Mouse (Mus musculus) intestine, embryonic 16.5 days (tissue): Measurements from ENCODE around the gene Dtx4. TPM values are rescaled to one million over a fixed set of nuclear protein-coding genes. Genes with fewer than 3 reads are reported as not detected.

Experiments
- ATAC-seq: fragments of 200-750 bp; cut with Nextera tagmentation; 2 replicates; pipeline ENCODE4 v1.8.0; 2017; ENCODE audit warnings: moderate TSS enrichment, moderate library complexity
- H3K27ac ChIP-seq: fragments of 300-500 bp; sonication (generic); 2 replicates; pipeline ENCODE4 v1.5.1; 2014; ENCODE audit warnings: mild to moderate bottlenecking, low read length
- H3K27me3 ChIP-seq: fragments of 300-500 bp; sonication (generic); replicated peaks from 2 replicates; pipeline ENCODE4 v1.6.1; 2014; ENCODE audit warnings: low read length, control low read depth, mixed read lengths; ENCODE audit not compliant: control insufficient read depth, insufficient read depth
- H3K36me3 ChIP-seq: fragments of 300-500 bp; sonication (generic); 2 replicates; pipeline ENCODE4 v1.6.1; 2014; ENCODE audit warnings: low read length, control low read depth; ENCODE audit not compliant: control insufficient read depth, insufficient read depth
- H3K4me1 ChIP-seq: fragments of 300-500 bp; sonication (generic); 2 replicates; pipeline ENCODE4 v1.6.1; 2014; ENCODE audit warnings: low read length, control low read depth, mixed read lengths; ENCODE audit not compliant: control insufficient read depth, insufficient read depth
- H3K4me2 ChIP-seq: fragments of 300-500 bp; sonication (generic); 2 replicates; pipeline ENCODE4 v1.6.1; 2014; ENCODE audit warnings: low read depth, low read length, control low read depth
- H3K4me3 ChIP-seq: fragments of 300-500 bp; sonication (generic); 2 replicates; pipeline ENCODE4 v1.5.1; 2014; ENCODE audit warnings: mild to moderate bottlenecking, low read length
- H3K9ac ChIP-seq: fragments of 300-500 bp; sonication (generic); 2 replicates; pipeline ENCODE4 v1.6.1; 2014; ENCODE audit warnings: low read depth, low read length
- H3K9me3 ChIP-seq: fragments of 300-500 bp; sonication (generic); 2 replicates; pipeline ENCODE4 v1.6.1; 2016; ENCODE audit warnings: low read length, control low read depth; ENCODE audit not compliant: control insufficient read depth
- WGBS: fragments of 180-500 bp; shearing (Covaris S2); extraction: QIAGEN DNeasy Blood & Tissue Kit; methylation state at CpG from one replicate; pipeline ENCODE4 v1.1.7; 2014; 5-methylcytosine and 5-hydroxymethylcytosine counted together
- polyA plus RNA-seq: library from polyadenylated mRNA; unstranded; fragments of >200 nt; fragmentation: Nextera tagmentation; extraction: Ambion mirVana; gene quantifications from 2 replicates; pipeline ENCODE4 v1.2.1, GENCODE M21; 2015

Dtx4 gene
- polyA plus RNA-seq, 1 experiment from 2014 or later: 9.9 TPM

DNA sequence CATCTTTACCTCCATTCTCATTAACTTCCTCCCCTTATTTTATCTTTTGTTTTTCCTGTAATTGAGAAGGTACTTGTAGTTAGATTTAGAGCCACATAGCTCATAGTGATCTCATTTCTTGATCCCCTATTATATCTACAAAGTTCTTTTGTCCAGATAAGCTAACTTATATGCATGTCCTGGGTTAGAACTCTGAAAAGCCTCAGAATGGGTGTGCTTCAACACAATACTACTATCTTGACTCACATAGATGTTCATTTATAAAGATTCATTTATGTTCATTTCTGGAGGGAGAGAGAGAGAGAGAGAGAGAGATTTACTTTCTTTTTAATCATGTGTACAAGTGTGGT is 17.3 kb upstream of the Dtx4 start:
- no peaks in the 10 kb centered on the region for H3K27me3 ChIP-seq
- no peaks in the 10 kb centered on the region for H3K9me3 ChIP-seq
- H3K27ac ChIP-seq: no peak overlapping the region
- H3K4me1 ChIP-seq: no peaks in the 10 kb centered on the region
- H3K9ac ChIP-seq: no peak overlapping the region
- 0 out of 2 replicates have a peak overlapping the region, but pooled peaks have one; percentile 65 for H3K4me2 ChIP-seq
- peak overlapping the region; percentile 43; the same call in 1 of the 2 replicates for H3K4me3 ChIP-seq
- no peaks in the 10 kb centered on the region for H3K36me3 ChIP-seq
- ATAC-seq: no peak

DNA sequence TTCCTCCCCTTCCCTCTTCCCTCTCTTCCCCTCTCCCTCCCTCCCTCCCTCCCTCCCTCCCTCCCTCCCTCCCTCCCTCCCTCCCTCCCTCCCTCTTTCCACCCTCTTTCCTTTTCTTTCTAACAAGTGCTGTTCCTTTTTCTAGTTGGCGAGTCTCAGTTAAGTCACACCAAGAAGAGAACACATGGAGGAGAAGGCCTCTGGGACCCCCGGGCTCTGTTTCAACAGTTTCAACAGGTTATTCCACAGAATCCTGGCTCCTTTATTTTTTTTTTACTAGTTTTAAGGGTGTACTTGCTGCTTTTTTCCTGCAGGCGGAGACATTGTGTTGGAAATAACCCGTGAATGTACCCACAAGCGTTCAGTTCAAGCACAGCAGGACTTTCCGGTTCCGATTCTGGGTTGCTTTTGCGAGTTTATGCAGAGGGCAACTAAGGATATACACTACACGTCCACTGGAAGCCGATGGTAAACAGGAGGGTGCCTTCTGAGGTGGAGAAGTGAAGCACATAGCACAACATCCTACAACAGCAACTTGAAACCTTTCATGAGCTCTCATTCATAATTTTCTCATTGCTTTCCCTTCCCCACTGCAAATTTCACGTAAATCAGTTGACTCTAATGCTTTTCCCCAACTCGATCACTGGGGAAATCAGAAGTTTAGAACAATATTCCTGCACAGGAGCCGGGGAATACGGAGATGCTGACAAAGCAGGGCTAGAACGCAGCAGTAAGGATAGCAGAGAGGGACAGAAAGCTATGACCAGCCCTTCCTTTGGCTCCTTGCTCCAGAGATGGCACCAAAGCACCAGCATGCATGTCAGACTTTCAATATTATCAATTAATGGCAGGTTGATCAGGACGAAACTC is 16.7 kb upstream of the Dtx4 start:
- Histone ChIP-seq H3K36me3 (no peaks in the 10 kb centered on the region), H3K9ac (peak overlapping the region; percentile 52), H3K27ac (no peak overlapping the region), H3K9me3 (no peaks in the 10 kb centered on the region), H3K27me3 (no peaks in the 10 kb centered on the region), H3K4me3 (peak overlapping the region; percentile 43), H3K4me1 (no peaks in the 10 kb centered on the region), H3K4me2 (peak overlapping the region; percentile 65)
- peak; percentile 92 for ATAC-seq
- WGBS: 3% methylated on average over 15 of the region's 16 CpGs

DNA sequence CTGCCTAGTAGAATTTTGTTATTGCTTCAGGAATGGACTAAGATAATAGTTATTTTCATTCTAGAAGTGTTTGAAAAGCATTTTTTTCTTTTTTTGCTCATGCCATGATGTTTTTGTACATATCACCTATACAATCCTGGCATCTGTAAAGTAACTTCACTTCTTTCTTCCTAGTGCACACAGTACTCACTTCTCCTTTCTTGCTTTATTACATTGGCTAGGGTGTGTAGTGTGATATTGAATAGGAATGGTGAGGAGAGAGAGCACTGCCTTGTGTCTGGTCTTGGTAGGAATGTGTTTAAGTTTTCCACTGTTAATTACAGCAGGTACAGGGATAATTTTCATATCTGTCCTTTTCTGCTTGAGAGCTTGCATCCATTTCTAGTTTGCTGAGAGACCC is 13.4 kb upstream of the Dtx4 start:
- H3K4me2 ChIP-seq: no peak overlapping the region
- H3K9me3 ChIP-seq: no peaks in the 10 kb centered on the region
- H3K27ac ChIP-seq: no peak overlapping the region
- H3K9ac ChIP-seq: no peak overlapping the region
- H3K4me1 ChIP-seq: no peaks in the 10 kb centered on the region
- H3K27me3 ChIP-seq: no peaks in the 10 kb centered on the region
- no peak overlapping the region for H3K4me3 ChIP-seq
- no peaks in the 10 kb centered on the region for H3K36me3 ChIP-seq
- no peak for ATAC-seq

- 71% methylated on average over 7 of the region's 7 CpGs for WGBS
- Histone ChIP-seq H3K4me2 (no peak overlapping the region), H3K36me3 (no peaks in the 10 kb centered on the region), H3K4me3 (no peak overlapping the region), H3K9ac (no peak overlapping the region), H3K4me1 (peaks cover 14% of the 10 kb centered on the region), H3K9me3 (no peaks in the 10 kb centered on the region), H3K27me3 (no peaks in the 10 kb centered on the region), H3K27ac (no peak overlapping the region)
- no peak for ATAC-seq
Observed at GRCm38 (mm10) chr19:12502756-12503155, 1.5 kb upstream of the Dtx4 start.

DNA sequence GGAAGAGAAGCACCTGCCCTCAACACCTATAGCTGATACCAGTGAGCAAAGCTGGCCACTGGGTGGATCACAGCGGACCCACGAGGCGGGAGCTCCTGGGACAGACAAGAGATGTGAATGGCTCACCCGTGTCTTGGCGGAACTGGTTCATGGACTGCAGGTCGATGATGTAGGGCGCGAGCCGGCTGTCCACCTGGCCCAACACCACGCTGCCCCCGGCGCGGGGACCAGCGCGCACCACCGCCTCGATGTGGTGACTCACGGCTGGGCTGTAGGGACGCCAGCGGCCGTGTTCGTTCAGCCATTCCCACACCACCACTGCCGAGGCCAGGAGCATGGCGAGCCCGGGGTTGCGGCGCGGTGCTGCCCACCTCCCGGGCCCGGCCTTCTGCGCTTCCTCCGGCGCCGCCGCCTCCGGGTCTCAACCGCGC is 358 bp downstream of the Dtx4 start:
- no peaks in the 10 kb centered on the region for H3K27me3 ChIP-seq
- peak overlapping the region; percentile 94 for H3K27ac ChIP-seq
- peak overlapping the region; percentile 96 for H3K9ac ChIP-seq
- ATAC-seq: peak; percentile 67
- H3K9me3 ChIP-seq: no peaks in the 10 kb centered on the region
- 0% methylated on average over 29 of the region's 38 CpGs for WGBS
- H3K4me3 ChIP-seq: peak overlapping the region; percentile 91
- H3K36me3 ChIP-seq: no peaks in the 10 kb centered on the region
- H3K4me1 ChIP-seq: peaks cover 14% of the 10 kb centered on the region
- peak overlapping the region; percentile 84 for H3K4me2 ChIP-seq

DNA sequence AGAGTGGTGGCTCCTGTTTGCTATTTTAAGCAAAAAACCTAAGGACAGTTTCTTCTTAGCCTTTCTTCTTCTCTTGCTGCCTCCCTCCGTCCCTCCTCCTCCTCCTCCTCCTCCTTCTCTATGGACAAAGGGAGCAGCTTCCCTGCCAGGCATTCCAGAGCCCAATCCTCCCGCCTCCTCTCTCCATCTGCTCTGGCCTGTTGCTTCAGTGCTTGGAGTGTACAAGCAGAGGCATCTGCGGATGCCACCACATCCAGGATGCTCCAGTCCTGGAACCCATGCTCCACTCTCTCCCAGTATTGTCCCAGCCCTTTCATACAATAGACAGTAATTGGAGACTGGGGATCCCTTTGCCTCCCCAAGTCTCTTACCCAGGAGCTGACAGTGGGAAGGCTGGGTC is 1.1 kb downstream of the Dtx4 start:
- ATAC-seq: 0 out of 2 replicates have a peak, but pooled peaks have one; percentile 12
- no peaks in the 10 kb centered on the region for H3K27me3 ChIP-seq
- WGBS: 7% methylated on average over 3 of the region's 3 CpGs
- peak overlapping the region; percentile 84 for H3K4me2 ChIP-seq
- H3K4me3 ChIP-seq: peak overlapping the region; percentile 91
- no peaks in the 10 kb centered on the region for H3K9me3 ChIP-seq
- H3K4me1 ChIP-seq: peaks cover 14% of the 10 kb centered on the region
- H3K9ac ChIP-seq: peak overlapping the region; percentile 96
- H3K27ac ChIP-seq: peak overlapping the region; percentile 74
- H3K36me3 ChIP-seq: no peaks in the 10 kb centered on the region

DNA sequence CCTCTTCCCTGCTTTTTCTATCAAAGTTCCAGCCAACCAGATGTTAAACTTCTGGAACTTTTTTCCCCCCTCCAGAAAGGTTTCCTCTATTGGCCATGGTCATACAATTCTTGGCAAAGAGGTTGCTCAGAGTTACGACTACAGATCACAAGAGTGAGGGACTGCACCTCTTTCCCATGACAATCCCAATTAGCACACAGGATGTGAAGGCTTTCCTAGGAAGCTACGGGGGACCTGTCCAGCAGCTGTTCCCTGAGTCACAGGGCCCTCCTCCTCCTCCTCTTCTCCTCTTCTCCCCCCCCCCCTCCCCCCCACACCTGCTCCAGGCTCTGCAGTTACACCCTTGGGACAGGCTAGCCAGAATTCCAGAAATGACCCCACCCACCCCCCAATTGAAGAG is 1.8 kb downstream of the Dtx4 start:
- H3K27ac ChIP-seq: no peak overlapping the region; the same call in 1 of the 2 replicates

DNA sequence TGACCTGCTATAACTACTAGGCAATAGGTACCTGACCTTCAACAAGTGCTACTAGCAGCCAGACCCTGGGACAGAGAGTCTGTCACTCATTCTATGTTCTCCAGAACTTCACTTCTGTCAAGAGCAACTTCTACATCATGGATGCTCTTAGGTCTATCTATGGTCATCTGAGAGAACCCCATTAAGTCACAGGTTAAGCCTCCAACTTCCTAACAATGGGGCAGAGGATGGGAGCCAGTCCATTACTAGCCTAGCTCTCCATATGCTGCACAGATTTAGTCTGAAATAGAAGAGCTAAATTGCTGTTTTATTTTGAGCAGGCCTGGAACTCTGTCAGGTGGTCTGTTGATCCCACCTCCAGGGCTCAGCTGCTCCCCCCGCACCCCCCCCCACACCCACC is 2.3 kb downstream of the Dtx4 start:
- Histone ChIP-seq H3K9me3 (no peaks in the 10 kb centered on the region), H3K9ac (no peak overlapping the region), H3K27me3 (no peaks in the 10 kb centered on the region), H3K4me1 (peaks cover 14% of the 10 kb centered on the region), H3K36me3 (no peaks in the 10 kb centered on the region), H3K27ac (no peak overlapping the region), H3K4me2 (peak overlapping the region; percentile 84), H3K4me3 (0 out of 2 replicates have a peak overlapping the region, but pooled peaks have one; percentile 91)
- 36% methylated on average over 1 of the region's 1 CpGs for WGBS
- no peak for ATAC-seq

More for the DNA sequence above, 1.8 kb downstream of the Dtx4 start:
- H3K36me3 ChIP-seq: no peaks in the 10 kb centered on the region
- H3K27me3 ChIP-seq: no peaks in the 10 kb centered on the region
- no peak for ATAC-seq
- peak overlapping the region; percentile 96 for H3K9ac ChIP-seq
- H3K4me3 ChIP-seq: peak overlapping the region; percentile 91
- peak overlapping the region; percentile 84 for H3K4me2 ChIP-seq
- H3K4me1 ChIP-seq: peaks cover 14% of the 10 kb centered on the region
- WGBS: 18% methylated on average over 2 of the region's 2 CpGs
- H3K9me3 ChIP-seq: no peaks in the 10 kb centered on the region

DNA sequence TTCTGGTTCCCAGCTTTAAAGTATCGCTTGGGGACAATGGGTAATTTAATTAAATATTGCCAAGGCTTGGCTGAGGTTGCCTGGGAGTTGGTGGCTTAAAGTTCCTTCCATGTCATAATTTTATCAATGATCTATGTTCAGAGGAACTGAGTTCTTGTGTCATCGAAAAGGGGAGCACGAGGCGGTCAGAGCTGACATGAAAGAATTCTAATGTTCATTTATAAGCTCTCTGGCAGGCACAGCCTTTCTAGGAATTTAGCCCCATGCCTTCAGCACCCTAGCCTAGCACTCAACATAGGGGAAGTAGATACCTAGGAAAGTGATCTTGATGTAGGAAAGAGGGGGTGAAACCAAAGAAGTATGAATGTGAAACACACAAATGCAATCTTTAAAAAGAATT is 2.9 kb downstream of the Dtx4 start:
- H3K4me2 ChIP-seq: no peak overlapping the region
- no peaks in the 10 kb centered on the region for H3K9me3 ChIP-seq
- WGBS: 62% methylated on average over 4 of the region's 4 CpGs
- no peaks in the 10 kb centered on the region for H3K27me3 ChIP-seq
- no peak overlapping the region for H3K4me3 ChIP-seq
- no peak overlapping the region for H3K9ac ChIP-seq
- no peak overlapping the region for H3K27ac ChIP-seq
- peaks cover 14% of the 10 kb centered on the region for H3K4me1 ChIP-seq
- no peak for ATAC-seq
- H3K36me3 ChIP-seq: no peaks in the 10 kb centered on the region
